Mouse (Mus musculus) liver, embryonic 13.5 days (tissue): Measurements from ENCODE around the gene Ift46. TPM values are rescaled to one million over a fixed set of nuclear protein-coding genes. Genes with fewer than 3 reads are reported as not detected.
A peak's percentile ranks its signal among the peaks of the same experiment; 100 is the strongest.

ENCODE experiments used
- ATAC-seq: fragments of 200-750 bp; cut with Nextera tagmentation; 2 replicates; pipeline ENCODE4 v1.8.0; 2017; ENCODE audit warnings: low read depth, mild to moderate bottlenecking, moderate number of reproducible peaks, moderate library complexity
- DNase-seq: peaks from one replicate; pipeline ENCODE4 v3.0.0; 2022
- H3K27ac ChIP-seq: fragments of 300-500 bp; sonication (generic); 2 replicates; pipeline ENCODE4 v1.5.1; 2015; ENCODE audit warnings: moderate library complexity, mild to moderate bottlenecking, inconsistent platforms
- H3K27me3 ChIP-seq: fragments of 300-500 bp; sonication (generic); 2 replicates; pipeline ENCODE4 v1.6.1; 2015; ENCODE audit warnings: mild to moderate bottlenecking, inconsistent platforms
- H3K36me3 ChIP-seq: fragments of 300-500 bp; sonication (generic); 2 replicates; pipeline ENCODE4 v1.6.1; 2015; ENCODE audit warnings: mild to moderate bottlenecking, inconsistent platforms
- H3K4me1 ChIP-seq: fragments of 300-500 bp; sonication (generic); replicated peaks from 2 replicates; pipeline ENCODE4 v1.6.1; 2015; ENCODE audit warnings: inconsistent platforms
- H3K4me2 ChIP-seq: fragments of 300-500 bp; sonication (generic); 2 replicates; pipeline ENCODE4 v1.6.1; 2015; ENCODE audit warnings: inconsistent platforms, mild to moderate bottlenecking, moderate library complexity
- H3K4me3 ChIP-seq: fragments of 300-500 bp; sonication (generic); replicated peaks from 2 replicates; pipeline ENCODE4 v1.5.1; 2015; ENCODE audit warnings: mild to moderate bottlenecking, inconsistent platforms
- H3K9ac ChIP-seq: fragments of 300-500 bp; sonication (generic); 2 replicates; pipeline ENCODE4 v1.6.1; 2015; ENCODE audit warnings: mild to moderate bottlenecking, inconsistent platforms
- H3K9me3 ChIP-seq: fragments of 300-500 bp; sonication (generic); replicated peaks from 2 replicates; pipeline ENCODE4 v1.6.1; 2016; ENCODE audit warnings: inconsistent platforms
- WGBS: fragments of 180-500 bp; shearing (Covaris S2); methylation state at CpG from one replicate; pipeline ENCODE4 v1.1.7; 2015; ENCODE audit not compliant: insufficient replicate concordance; 5-methylcytosine and 5-hydroxymethylcytosine counted together
- polyA plus RNA-seq: library from polyadenylated mRNA; unstranded; fragments of >200 nt; fragmentation: Nextera tagmentation; extraction: Ambion mirVana; gene quantifications from 2 replicates; pipeline ENCODE4 v1.2.1, GENCODE M21; 2015

Ift46 gene
- 21.7 and 22.4 TPM in 2 replicates for polyA plus RNA-seq

- no peaks in the 10 kb centered on the region for H3K9me3 ChIP-seq
- peaks cover 43% of the 10 kb centered on the region for H3K4me1 ChIP-seq
- H3K4me3 ChIP-seq = peak within 1 kb of the TSS; percentile 92
- H3K4me2 ChIP-seq = peak within 1 kb of the TSS; percentile 83
- WGBS = under 1% methylated on average over 80 of the region's 82 CpGs
- no peaks in the 10 kb centered on the region for H3K27me3 ChIP-seq
- H3K27ac ChIP-seq = peak within 1 kb of the TSS; percentile 94
- no peaks in the 10 kb centered on the region for H3K36me3 ChIP-seq
- DNase-seq = peak; percentile 72
- H3K9ac ChIP-seq = peak within 1 kb of the TSS; percentile 98
- peak; percentile 88 for ATAC-seq
These were observed at the start of gene Ift46, which contains the start of gene Arcn1 for GRCm38 (mm10) chr9:44767101-44768028. Gene Ift46, plus strand, starts transcription at chr9:44767908. Gene Arcn1, minus strand, starts transcription at chr9:44767845.

GRCm38 (mm10) chr9:44718937-44719631 lies 48.6 kb upstream of the Ift46 start:
- Histone ChIP-seq H3K4me3 (no peak overlapping the region), H3K4me2 (no peak overlapping the region), H3K4me1 (peaks cover 53% of the 10 kb centered on the region), H3K9ac (no peak overlapping the region), H3K27ac (no peak overlapping the region), H3K36me3 (peaks cover 8% of the 10 kb centered on the region; the same call in 1 of the 2 replicates), H3K9me3 (no peaks in the 10 kb centered on the region), H3K27me3 (peaks cover 14% of the 10 kb centered on the region)
- DNase-seq (no peak), ATAC-seq (no peak)
- 62% methylated on average over 12 of the region's 12 CpGs for WGBS

GRCm38 (mm10) chr9:44719632-44720357 lies 47.9 kb upstream of the Ift46 start:
- peaks cover 53% of the 10 kb centered on the region for H3K4me1 ChIP-seq
- no peak overlapping the region for H3K9ac ChIP-seq
- 74% methylated on average over 8 of the region's 8 CpGs for WGBS
- no peak overlapping the region for H3K4me3 ChIP-seq
- no peak for DNase-seq
- peaks cover 14% of the 10 kb centered on the region for H3K27me3 ChIP-seq
- peaks cover 8% of the 10 kb centered on the region; the same call in 1 of the 2 replicates for H3K36me3 ChIP-seq
- no peaks in the 10 kb centered on the region for H3K9me3 ChIP-seq
- ATAC-seq = no peak
- no peak overlapping the region for H3K27ac ChIP-seq
- no peak overlapping the region for H3K4me2 ChIP-seq

- no peak for DNase-seq
- ATAC-seq = no peak
- Histone ChIP-seq H3K4me1 (peaks cover 53% of the 10 kb centered on the region), H3K9me3 (no peaks in the 10 kb centered on the region), H3K4me2 (peak overlapping the region; percentile 74), H3K9ac (peak overlapping the region; percentile 59), H3K27ac (no peak overlapping the region), H3K36me3 (0 out of 2 replicates have a peak, but pooled peaks cover 2% of the 10 kb centered on the region), H3K4me3 (peak overlapping the region; percentile 54), H3K27me3 (peaks cover 12% of the 10 kb centered on the region)
- WGBS = 19% methylated on average over 9 of the region's 9 CpGs
These were observed 47.2 kb upstream of the Ift46 start for GRCm38 (mm10) chr9:44720358-44721153.

- Histone ChIP-seq H3K27me3 (peaks cover 12% of the 10 kb centered on the region), H3K27ac (no peak overlapping the region), H3K9ac (peak overlapping the region; percentile 59), H3K9me3 (no peaks in the 10 kb centered on the region), H3K4me2 (peak overlapping the region; percentile 74), H3K36me3 (no peaks in the 10 kb centered on the region), H3K4me3 (peak overlapping the region; percentile 54), H3K4me1 (peaks cover 53% of the 10 kb centered on the region)
- WGBS = 2% methylated on average over 40 of the region's 40 CpGs
- peak; percentile 78 for ATAC-seq
- peak; percentile 39 for DNase-seq
These were observed 46.4 kb upstream of the Ift46 start for GRCm38 (mm10) chr9:44721154-44721876.

- no peak overlapping the region for H3K27ac ChIP-seq
- H3K9ac ChIP-seq = no peak overlapping the region
- H3K4me3 ChIP-seq = no peak overlapping the region
- no peak for DNase-seq
- H3K4me2 ChIP-seq = peak overlapping the region; percentile 74
- peaks cover 50% of the 10 kb centered on the region for H3K4me1 ChIP-seq
- H3K27me3 ChIP-seq = peaks cover 12% of the 10 kb centered on the region
- ATAC-seq = peak; percentile 21; the same call in 1 of the 2 replicates
- no peaks in the 10 kb centered on the region for H3K36me3 ChIP-seq
- H3K9me3 ChIP-seq = no peaks in the 10 kb centered on the region
- WGBS = 75% methylated on average over 3 of the region's 3 CpGs
These were observed 45.9 kb upstream of the Ift46 start for GRCm38 (mm10) chr9:44721877-44722186.

GRCm38 (mm10) chr9:44722575-44722974 lies 45.1 kb upstream of the Ift46 start:
- H3K4me1 ChIP-seq = peaks cover 42% of the 10 kb centered on the region
- WGBS = 56% methylated on average over 7 of the region's 7 CpGs

GRCm38 (mm10) chr9:44723008-44723407 lies 44.7 kb upstream of the Ift46 start:
- Histone ChIP-seq H3K4me2 (no peak overlapping the region), H3K27ac (no peak overlapping the region), H3K9ac (no peak overlapping the region), H3K4me1 (peaks cover 40% of the 10 kb centered on the region), H3K4me3 (no peak overlapping the region), H3K36me3 (no peaks in the 10 kb centered on the region), H3K9me3 (no peaks in the 10 kb centered on the region), H3K27me3 (peaks cover 12% of the 10 kb centered on the region)
- WGBS = 22% methylated on average over 7 of the region's 7 CpGs
- ATAC-seq (no peak), DNase-seq (no peak)

More at GRCm38 (mm10) chr9:44722575-44722974, 45.1 kb upstream of the Ift46 start:
- H3K36me3 ChIP-seq = no peaks in the 10 kb centered on the region
- no peak for ATAC-seq
- H3K4me2 ChIP-seq = no peak overlapping the region
- H3K9me3 ChIP-seq = no peaks in the 10 kb centered on the region
- no peak for DNase-seq
- peaks cover 12% of the 10 kb centered on the region for H3K27me3 ChIP-seq
- no peak overlapping the region for H3K27ac ChIP-seq
- no peak overlapping the region for H3K9ac ChIP-seq
- H3K4me3 ChIP-seq = no peak overlapping the region

- ATAC-seq = no peak
- WGBS = 52% methylated on average over 11 of the region's 11 CpGs
- no peak for DNase-seq
These were observed 44.1 kb upstream of the Ift46 start for GRCm38 (mm10) chr9:44723521-44724041.

GRCm38 (mm10) chr9:44724223-44724622 lies 43.5 kb upstream of the Ift46 start:
- H3K27ac ChIP-seq = no peak overlapping the region
- no peak overlapping the region for H3K4me2 ChIP-seq
- no peak for DNase-seq
- 60% methylated on average over 6 of the region's 6 CpGs for WGBS
- ATAC-seq = no peak
- no peaks in the 10 kb centered on the region for H3K9me3 ChIP-seq
- peaks cover 15% of the 10 kb centered on the region for H3K27me3 ChIP-seq
- H3K4me3 ChIP-seq = no peak overlapping the region
- H3K36me3 ChIP-seq = no peaks in the 10 kb centered on the region
- peaks cover 34% of the 10 kb centered on the region for H3K4me1 ChIP-seq
- no peak overlapping the region for H3K9ac ChIP-seq

More at GRCm38 (mm10) chr9:44723521-44724041, 44.1 kb upstream of the Ift46 start:
- H3K27me3 ChIP-seq = peaks cover 15% of the 10 kb centered on the region
- H3K4me2 ChIP-seq = no peak overlapping the region
- H3K4me3 ChIP-seq = no peak overlapping the region
- H3K36me3 ChIP-seq = no peaks in the 10 kb centered on the region
- H3K9ac ChIP-seq = no peak overlapping the region
- H3K27ac ChIP-seq = no peak overlapping the region
- no peaks in the 10 kb centered on the region for H3K9me3 ChIP-seq
- H3K4me1 ChIP-seq = peaks cover 36% of the 10 kb centered on the region
